Mouse (Mus musculus) forebrain, embryonic 10.5 days (tissue): ENCODE results near the gene Nckap5. TPM values are rescaled to one million over a fixed set of nuclear protein-coding genes. Genes with fewer than 3 reads are reported as not detected.

Experiments used
- DNase-seq: peaks from one replicate; pipeline ENCODE4 v3.0.0-alpha.2; 2017; ENCODE audit warnings: low spot score; ENCODE audit errors: extremely low spot score
- H3K27ac ChIP-seq: fragments of 300-500 bp; sonication (generic); 2 replicates; pipeline ENCODE4 v1.5.1; 2016; ENCODE audit warnings: mild to moderate bottlenecking
- H3K27me3 ChIP-seq: fragments of 300-500 bp; sonication (generic); 2 replicates; pipeline ENCODE4 v1.6.1; 2016; ENCODE audit warnings: mild to moderate bottlenecking; ENCODE audit not compliant: poor library complexity, severe bottlenecking
- H3K36me3 ChIP-seq: fragments of 300-500 bp; sonication (generic); replicated peaks from 2 replicates; pipeline ENCODE4 v1.6.1; 2016; ENCODE audit warnings: mild to moderate bottlenecking, moderate library complexity
- H3K4me1 ChIP-seq: fragments of 300-500 bp; sonication (generic); 2 replicates; pipeline ENCODE4 v1.6.1; 2016
- H3K4me3 ChIP-seq: fragments of 300-500 bp; sonication (generic); 2 replicates; pipeline ENCODE4 v1.5.1; 2016; ENCODE audit warnings: mild to moderate bottlenecking, moderate library complexity
- H3K9me3 ChIP-seq: fragments of 300-500 bp; sonication (generic); 2 replicates; pipeline ENCODE4 v1.6.1; 2016; ENCODE audit warnings: mild to moderate bottlenecking, moderate library complexity
- WGBS: fragments of 180-500 bp; shearing (Covaris S2); methylation state at CpG from one replicate; pipeline ENCODE4 v1.1.7; 2016; 5-methylcytosine and 5-hydroxymethylcytosine counted together
- polyA plus RNA-seq: library from polyadenylated mRNA; unstranded; fragments of >200 nt; fragmentation: Nextera tagmentation; extraction: Ambion mirVana; gene quantifications from 2 replicates; pipeline ENCODE4 v1.2.1, GENCODE M21; 2016

Gene Nckap5
- polyA plus RNA-seq, 1 experiment from 2014 or later = 7.7 TPM

- Histone ChIP-seq H3K9me3 (no peaks in the 10 kb centered on the region), H3K27me3 (no peaks in the 10 kb centered on the region), H3K27ac (no peak overlapping the region), H3K4me1 (no peaks in the 10 kb centered on the region), H3K4me3 (no peak overlapping the region), H3K36me3 (no peaks in the 10 kb centered on the region)
- peak; percentile 21 for DNase-seq
- 91% methylated on average over 2 of the region's 2 CpGs for WGBS
Measured at GRCm38 (mm10) chr1:126316866-126317265, 513.7 kb downstream of the Nckap5 start.

- Histone ChIP-seq H3K36me3 (no peaks in the 10 kb centered on the region), H3K4me1 (peaks cover 6% of the 10 kb centered on the region; the same call in 1 of the 2 replicates), H3K9me3 (no peaks in the 10 kb centered on the region), H3K27ac (no peak overlapping the region), H3K27me3 (no peaks in the 10 kb centered on the region), H3K4me3 (no peak overlapping the region)
- 88% methylated on average over 2 of the region's 2 CpGs for WGBS
- no peak for DNase-seq
Measured at GRCm38 (mm10) chr1:126301129-126301528, 529.5 kb downstream of the Nckap5 start.

GRCm38 (mm10) chr1:126264931-126265330 is 565.7 kb downstream of the Nckap5 start:
- no peak overlapping the region for H3K27ac ChIP-seq
- H3K36me3 ChIP-seq = no peaks in the 10 kb centered on the region
- H3K9me3 ChIP-seq = no peaks in the 10 kb centered on the region
- no peak overlapping the region for H3K4me3 ChIP-seq
- no peaks in the 10 kb centered on the region for H3K27me3 ChIP-seq
- DNase-seq = no peak
- H3K4me1 ChIP-seq = peaks cover 2% of the 10 kb centered on the region
- 90% methylated on average over 5 of the region's 5 CpGs for WGBS

DNA sequence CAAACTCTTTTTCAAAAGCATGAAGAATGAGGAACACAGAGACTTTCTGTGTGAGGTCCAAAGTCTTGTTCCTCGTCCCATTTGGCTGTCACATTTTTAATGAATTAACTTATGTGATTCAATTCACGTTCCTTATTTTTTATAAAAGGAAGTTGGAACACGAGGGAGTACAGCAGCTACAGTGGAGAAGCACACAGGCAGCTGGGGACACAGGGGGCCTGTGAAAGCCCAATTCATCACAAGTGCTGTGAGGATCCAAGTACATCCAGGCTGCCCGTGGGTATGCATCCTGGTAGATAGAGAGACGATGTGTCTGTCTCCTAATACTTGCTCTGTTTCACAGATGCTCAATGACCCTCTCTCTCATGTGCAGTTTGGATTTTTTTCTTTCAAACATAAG is 576.2 kb downstream of the Nckap5 start:
- no peak overlapping the region for H3K4me3 ChIP-seq
- no peaks in the 10 kb centered on the region for H3K4me1 ChIP-seq
- DNase-seq = no peak
- H3K36me3 ChIP-seq = no peaks in the 10 kb centered on the region
- no peaks in the 10 kb centered on the region for H3K9me3 ChIP-seq
- no peak overlapping the region for H3K27ac ChIP-seq
- H3K27me3 ChIP-seq = no peaks in the 10 kb centered on the region
- 86% methylated on average over 5 of the region's 5 CpGs for WGBS

GRCm38 (mm10) chr1:126253934-126254333 is 576.7 kb downstream of the Nckap5 start:
- no peaks in the 10 kb centered on the region for H3K9me3 ChIP-seq
- DNase-seq = no peak
- H3K27ac ChIP-seq = no peak overlapping the region
- no peaks in the 10 kb centered on the region for H3K4me1 ChIP-seq
- 95% methylated on average over 7 of the region's 7 CpGs for WGBS
- no peak overlapping the region for H3K4me3 ChIP-seq
- no peaks in the 10 kb centered on the region for H3K36me3 ChIP-seq
- H3K27me3 ChIP-seq = no peaks in the 10 kb centered on the region

- 90% methylated on average over 4 of the region's 4 CpGs for WGBS
- Histone ChIP-seq H3K4me3 (no peak overlapping the region), H3K9me3 (no peaks in the 10 kb centered on the region), H3K27ac (no peak overlapping the region), H3K36me3 (no peaks in the 10 kb centered on the region), H3K4me1 (no peaks in the 10 kb centered on the region), H3K27me3 (no peaks in the 10 kb centered on the region)
- DNase-seq = no peak
Measured at GRCm38 (mm10) chr1:126233196-126233595, 597.4 kb downstream of the Nckap5 start.

- 79% methylated on average over 9 of the region's 9 CpGs for WGBS
- no peaks in the 10 kb centered on the region for H3K4me1 ChIP-seq
- no peaks in the 10 kb centered on the region for H3K27me3 ChIP-seq
- DNase-seq = no peak
- H3K9me3 ChIP-seq = no peaks in the 10 kb centered on the region
- no peaks in the 10 kb centered on the region for H3K36me3 ChIP-seq
- no peak overlapping the region for H3K4me3 ChIP-seq
- no peak overlapping the region for H3K27ac ChIP-seq
Measured at GRCm38 (mm10) chr1:126231199-126231598, 599.4 kb downstream of the Nckap5 start.

GRCm38 (mm10) chr1:126210212-126210611 is 620.4 kb downstream of the Nckap5 start:
- 88% methylated on average over 6 of the region's 6 CpGs for WGBS
- Histone ChIP-seq H3K27ac (no peak overlapping the region), H3K36me3 (no peaks in the 10 kb centered on the region), H3K27me3 (no peaks in the 10 kb centered on the region), H3K4me3 (no peak overlapping the region), H3K4me1 (no peaks in the 10 kb centered on the region; the same call in 1 of the 2 replicates), H3K9me3 (no peaks in the 10 kb centered on the region)
- DNase-seq = no peak

GRCm38 (mm10) chr1:126209743-126210142 is 620.9 kb downstream of the Nckap5 start:
- no peaks in the 10 kb centered on the region; the same call in 1 of the 2 replicates for H3K4me1 ChIP-seq
- no peak overlapping the region for H3K27ac ChIP-seq
- no peaks in the 10 kb centered on the region for H3K36me3 ChIP-seq
- H3K27me3 ChIP-seq = no peaks in the 10 kb centered on the region
- 87% methylated on average over 5 of the region's 5 CpGs for WGBS
- no peak overlapping the region for H3K4me3 ChIP-seq
- H3K9me3 ChIP-seq = no peaks in the 10 kb centered on the region
- no peak for DNase-seq

DNA sequence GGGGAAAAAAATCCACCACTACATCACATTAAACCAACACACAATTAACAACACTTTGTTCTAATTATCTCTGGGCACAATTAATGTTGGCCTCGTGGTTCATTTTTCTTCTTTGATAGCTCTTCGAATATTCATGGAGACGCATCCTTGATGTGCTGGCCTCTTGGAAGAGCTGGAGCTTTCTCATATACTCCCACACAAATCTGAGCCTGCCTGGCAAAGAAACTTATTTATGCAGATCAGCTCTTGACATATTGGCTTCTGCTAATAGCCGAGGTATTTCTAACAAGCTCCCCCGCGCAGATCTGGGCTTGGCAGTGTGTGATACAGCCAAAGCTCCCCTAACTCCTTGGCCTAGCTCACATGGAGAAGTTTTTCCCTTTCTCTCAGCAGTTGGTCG is 621.5 kb downstream of the Nckap5 start:
- Histone ChIP-seq H3K27me3 (no peaks in the 10 kb centered on the region), H3K4me1 (no peaks in the 10 kb centered on the region; the same call in 1 of the 2 replicates), H3K27ac (no peak overlapping the region), H3K9me3 (no peaks in the 10 kb centered on the region), H3K36me3 (no peaks in the 10 kb centered on the region), H3K4me3 (no peak overlapping the region)
- no peak for DNase-seq
- 87% methylated on average over 7 of the region's 7 CpGs for WGBS

DNA sequence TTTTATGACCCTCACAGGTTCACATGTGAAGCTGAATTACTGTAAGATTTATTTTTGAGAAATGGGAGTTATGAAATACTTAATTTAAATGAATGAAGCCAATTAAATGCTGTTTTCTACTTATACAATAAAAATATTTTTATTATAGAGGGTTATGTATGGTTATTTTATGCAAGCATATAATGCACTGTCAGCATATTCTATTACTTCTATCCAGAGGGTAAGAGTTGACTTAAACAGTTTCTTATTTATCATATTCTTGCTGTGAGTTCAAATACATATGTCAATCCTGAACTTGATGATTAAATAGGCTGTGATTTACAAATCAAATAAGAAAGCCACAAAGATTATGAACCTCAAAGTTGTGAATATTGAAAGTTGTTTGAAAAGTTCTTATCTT is 633.7 kb downstream of the Nckap5 start:
- H3K36me3 ChIP-seq = no peaks in the 10 kb centered on the region
- H3K4me3 ChIP-seq = no peak overlapping the region
- no peak overlapping the region for H3K27ac ChIP-seq
- no peaks in the 10 kb centered on the region for H3K27me3 ChIP-seq
- no peaks in the 10 kb centered on the region for H3K9me3 ChIP-seq
- DNase-seq = no peak
- no peaks in the 10 kb centered on the region for H3K4me1 ChIP-seq

DNA sequence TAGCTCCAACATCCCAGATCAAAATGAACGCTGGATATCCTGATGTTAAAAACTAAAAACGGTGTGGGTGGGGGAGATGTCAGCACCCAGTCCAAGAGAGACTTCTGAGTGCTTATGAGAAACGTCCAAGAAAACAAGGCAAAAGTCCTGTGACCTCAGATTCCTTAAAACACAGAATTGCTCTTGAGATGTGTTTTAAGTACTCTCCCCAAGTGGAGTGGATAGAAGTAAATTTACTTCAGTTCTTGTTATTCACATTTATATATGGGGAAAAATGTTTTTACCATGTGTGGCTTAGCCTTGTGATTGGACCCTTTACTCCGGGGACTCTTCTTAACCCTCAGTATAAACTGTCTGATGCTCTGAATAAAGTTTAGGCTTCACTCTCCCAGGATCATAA is 640.2 kb downstream of the Nckap5 start:
- 88% methylated on average over 4 of the region's 4 CpGs for WGBS
- Histone ChIP-seq H3K4me3 (no peak overlapping the region), H3K4me1 (no peaks in the 10 kb centered on the region), H3K27me3 (no peaks in the 10 kb centered on the region), H3K36me3 (no peaks in the 10 kb centered on the region), H3K27ac (no peak overlapping the region), H3K9me3 (no peaks in the 10 kb centered on the region)
- DNase-seq = no peak

DNA sequence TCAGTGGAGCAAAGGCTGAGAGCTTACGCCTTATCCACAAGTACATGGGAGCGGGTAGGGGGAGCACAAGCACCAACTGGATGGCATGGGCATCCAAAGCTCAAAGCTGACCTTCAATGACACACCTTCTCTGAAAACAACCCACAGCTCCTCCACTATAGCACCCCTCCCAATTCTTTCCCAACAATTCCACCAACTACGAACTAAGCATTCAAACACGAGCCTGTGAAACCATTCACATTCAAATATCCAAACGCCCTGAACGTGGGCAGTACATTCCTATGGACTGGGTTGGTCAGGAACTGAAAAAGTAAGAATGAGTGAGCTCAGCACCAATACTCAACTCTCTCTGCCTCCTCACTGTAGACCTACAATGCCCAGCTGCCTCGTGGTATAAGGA is 646.8 kb downstream of the Nckap5 start:
- WGBS = 92% methylated on average over 7 of the region's 7 CpGs
- Histone ChIP-seq H3K27ac (no peak overlapping the region), H3K4me1 (no peaks in the 10 kb centered on the region), H3K27me3 (no peaks in the 10 kb centered on the region), H3K36me3 (no peaks in the 10 kb centered on the region), H3K9me3 (no peaks in the 10 kb centered on the region), H3K4me3 (no peak overlapping the region)
- DNase-seq = no peak

DNA sequence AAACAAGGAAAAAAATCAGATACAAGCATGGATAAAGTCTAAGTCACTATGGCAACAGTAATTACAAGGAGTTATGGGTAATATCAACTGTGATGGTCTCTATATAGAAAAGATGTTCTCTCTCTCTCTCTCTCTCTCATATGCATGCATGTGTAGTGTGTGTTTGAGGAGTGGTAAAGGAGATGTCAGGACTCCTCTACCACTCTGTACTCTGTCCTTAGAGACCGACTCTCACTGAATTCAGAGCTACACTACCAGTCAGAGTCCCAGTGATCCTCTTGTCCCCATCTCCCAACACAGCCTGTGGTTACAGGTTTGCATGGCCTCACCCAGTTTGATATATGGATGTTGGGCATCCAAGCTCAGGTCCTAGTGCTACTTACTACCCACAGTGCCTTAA is 662.0 kb downstream of the Nckap5 start:
- H3K27me3 ChIP-seq = no peaks in the 10 kb centered on the region
- H3K36me3 ChIP-seq = no peaks in the 10 kb centered on the region
- H3K9me3 ChIP-seq = no peaks in the 10 kb centered on the region
- WGBS = 42% methylated on average over 1 of the region's 1 CpGs
- no peak overlapping the region for H3K4me3 ChIP-seq
- no peak for DNase-seq
- H3K27ac ChIP-seq = no peak overlapping the region; the same call in 1 of the 2 replicates
- peaks cover 16% of the 10 kb centered on the region for H3K4me1 ChIP-seq
